Mouse (Mus musculus) ES-Bruce4 (cell line): ENCODE measurements around the gene Camta1.

Experiments
- CTCF ChIP-seq: IDR thresholded peaks from one replicate; pipeline ENCODE4 v1.8.1; 2011; ENCODE audit warnings: low read depth, low read length
- EP300 ChIP-seq: IDR thresholded peaks from 2 replicates; pipeline ENCODE4 v1.6.1; 2011; ENCODE audit warnings: low read depth, low read length; ENCODE audit not compliant: insufficient read depth

DNA sequence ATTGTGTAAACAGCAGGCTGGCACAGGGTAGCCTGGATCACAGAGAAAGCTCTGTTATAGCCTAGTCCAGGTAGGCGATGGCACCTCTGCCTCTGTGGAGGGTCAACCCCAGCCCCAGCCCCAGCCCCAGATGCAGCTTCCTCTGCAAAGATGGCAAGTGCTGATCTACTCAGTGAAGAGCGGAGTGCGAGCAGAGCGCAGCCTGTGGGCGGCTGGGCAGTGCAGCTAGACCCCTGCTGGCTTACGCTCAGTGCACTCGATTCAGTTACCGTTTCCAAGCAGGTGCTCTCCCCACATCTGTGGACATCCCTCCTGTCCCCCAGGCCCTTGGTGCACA is 377.7 kb downstream of the Camta1 start:
- TF ChIP-seq CTCF: no peak
- no peak for TF ChIP-seq EP300
